Mouse (Mus musculus) MEL (cell line): ENCODE results near the gene Cacna1s. TPM values are rescaled to one million over a fixed set of nuclear protein-coding genes. Genes with fewer than 3 reads are reported as not detected.

ENCODE experiments used
- DNase-seq: peaks from one replicate; pipeline ENCODE4 v3.0.0; 2011; ENCODE audit warnings: low read depth, low spot score
- H3K27ac ChIP-seq: 2 replicates; pipeline ENCODE4 v1.5.1; 2012; ENCODE audit warnings: low read depth, mild to moderate bottlenecking, control low read depth, low read length, moderate library complexity; ENCODE audit not compliant: control insufficient read depth
- H3K27me3 ChIP-seq, 2 experiments: fragments of 150-350 bp in 1 of 2; sonication (generic) in 1 of 2; 2 replicates each; pipeline ENCODE4 v1.6.1; 2012; ENCODE audit warnings: low read length in 2 of 2, mild to moderate bottlenecking in 2 of 2, improper control_type of control experiment in 1 of 2, moderate library complexity in 1 of 2; ENCODE audit not compliant: insufficient read depth in 2 of 2, control insufficient read depth in 1 of 2
- H3K36me3 ChIP-seq, 2 experiments: 2 replicates each; pipeline ENCODE4 v1.6.1; 2012 to 2014; ENCODE audit warnings: low read length in 2 of 2, improper control_type of control experiment in 1 of 2, inconsistent platforms in 1 of 2, mild to moderate bottlenecking in 1 of 2; ENCODE audit not compliant: insufficient read depth in 2 of 2, control insufficient read depth in 1 of 2
- H3K4me1 ChIP-seq, 2 experiments: fragments of 150-350 bp in 1 of 2; sonication (generic) in 1 of 2; 2 replicates each; pipeline ENCODE4 v1.6.1; 2012; ENCODE audit warnings: low read length in 2 of 2, improper control_type of control experiment in 1 of 2, mild to moderate bottlenecking in 1 of 2; ENCODE audit not compliant: insufficient read depth in 2 of 2, control insufficient read depth in 1 of 2
- H3K4me3 ChIP-seq, 2 experiments: fragments of 150-350 bp in 1 of 2; sonication (generic) in 1 of 2; 2 replicates each; pipeline ENCODE4 v1.5.1; 2012; ENCODE audit warnings: low read depth in 2 of 2, low read length in 2 of 2, mild to moderate bottlenecking in 2 of 2, moderate library complexity in 2 of 2, control low read depth in 1 of 2, improper control_type of control experiment in 1 of 2; ENCODE audit not compliant: control insufficient read depth in 1 of 2, insufficient read depth in 1 of 2
- H3K79me2 ChIP-seq: 2 replicates; pipeline ENCODE4 v1.6.1; 2012; ENCODE audit warnings: mild to moderate bottlenecking, low read length, moderate library complexity; ENCODE audit not compliant: control insufficient read depth, poor library complexity, insufficient read depth
- H3K9ac ChIP-seq: 2 replicates; pipeline ENCODE4 v1.6.1; 2012; ENCODE audit warnings: low read depth, mild to moderate bottlenecking, control low read depth, low read length, moderate library complexity; ENCODE audit not compliant: control insufficient read depth, poor library complexity, severe bottlenecking
- H3K9me3 ChIP-seq: fragments of 150-350 bp; sonication (generic); replicated peaks from 2 replicates; pipeline ENCODE4 v1.6.1; 2012; ENCODE audit warnings: mild to moderate bottlenecking, low read length, improper control_type of control experiment, moderate library complexity; ENCODE audit not compliant: insufficient read depth
- CHD2 ChIP-seq: IDR thresholded peaks from 2 replicates; pipeline ENCODE4 v1.6.1; 2011; ENCODE audit warnings: low read length, improper control_type of control experiment
- EP300 ChIP-seq, 2 experiments: IDR thresholded peaks; 2 replicates each; pipeline ENCODE4 v1.6.1; 2011; ENCODE audit warnings: improper control_type of control experiment in 2 of 2, low read length in 2 of 2, low read depth in 1 of 2, mild to moderate bottlenecking in 1 of 2
- ETS1 ChIP-seq: IDR thresholded peaks from 2 replicates; pipeline ENCODE4 v1.6.1; 2012; ENCODE audit warnings: low read depth, mild to moderate bottlenecking, inconsistent platforms, low read length, improper control_type of control experiment, moderate library complexity
- GATA1 ChIP-seq: IDR thresholded peaks from 2 replicates; pipeline ENCODE4 v1.6.1; 2011; ENCODE audit warnings: low read depth, low read length, improper control_type of control experiment
- KAT2A ChIP-seq: conservative IDR thresholded peaks from 2 replicates; pipeline ENCODE4 v1.6.1; 2012; ENCODE audit warnings: low read depth, low read length, improper control_type of control experiment, inconsistent platforms
- MAX ChIP-seq: IDR thresholded peaks from 2 replicates; pipeline ENCODE4 v1.6.1; 2011; ENCODE audit warnings: low read length, improper control_type of control experiment
- MAZ ChIP-seq: IDR thresholded peaks from 2 replicates; pipeline ENCODE4 v1.6.1; 2012; ENCODE audit warnings: low read depth, mild to moderate bottlenecking, inconsistent platforms, low read length, improper control_type of control experiment
- MYB ChIP-seq: IDR thresholded peaks from 2 replicates; pipeline ENCODE4 v1.6.1; 2011; ENCODE audit warnings: mild to moderate bottlenecking, low read depth, low read length, improper control_type of control experiment
- NELFE ChIP-seq: IDR thresholded peaks from 2 replicates; pipeline ENCODE4 v1.6.1; 2011; ENCODE audit warnings: low read depth, low read length, improper control_type of control experiment
- NRF1 ChIP-seq: IDR thresholded peaks from 2 replicates; pipeline ENCODE4 v1.6.1; 2014; ENCODE audit warnings: low read depth, mild to moderate bottlenecking, inconsistent platforms, low read length, improper control_type of control experiment, moderate library complexity; ENCODE audit not compliant: poor library complexity, insufficient read depth, severe bottlenecking
- POLR2AphosphoS2 ChIP-seq: IDR thresholded peaks from 2 replicates; pipeline ENCODE4 v1.6.1; 2011; ENCODE audit warnings: low read length, improper control_type of control experiment
- RAD21 ChIP-seq: IDR thresholded peaks from 2 replicates; pipeline ENCODE4 v1.6.1; 2011; ENCODE audit warnings: mild to moderate bottlenecking, low read depth, low read length, improper control_type of control experiment
- RCOR1 ChIP-seq: IDR thresholded peaks from 2 replicates; pipeline ENCODE4 v1.6.1; 2012; ENCODE audit warnings: low read depth, mild to moderate bottlenecking, inconsistent platforms, low read length, improper control_type of control experiment
- SMC3 ChIP-seq: IDR thresholded peaks from 2 replicates; pipeline ENCODE4 v1.6.1; 2011; ENCODE audit warnings: low read depth, low read length, improper control_type of control experiment
- TAL1 ChIP-seq: IDR thresholded peaks from 2 replicates; pipeline ENCODE4 v1.6.1; 2012; ENCODE audit warnings: mild to moderate bottlenecking, inconsistent platforms, low read length, moderate library complexity, mixed read lengths
- TBP ChIP-seq: IDR thresholded peaks from 2 replicates; pipeline ENCODE4 v1.8.0; 2011; ENCODE audit warnings: low read depth, low read length, improper control_type of control experiment
- TCF12 ChIP-seq: IDR thresholded peaks from 2 replicates; pipeline ENCODE4 v1.6.1; 2014; ENCODE audit warnings: low read depth, mild to moderate bottlenecking, inconsistent platforms, low read length, improper control_type of control experiment, moderate library complexity
- ZC3H11A ChIP-seq: IDR thresholded peaks from 2 replicates; pipeline ENCODE4 v1.6.1; 2012; ENCODE audit warnings: low read depth, mild to moderate bottlenecking, inconsistent platforms, low read length, improper control_type of control experiment
- ZMIZ1 ChIP-seq: IDR thresholded peaks from 2 replicates; pipeline ENCODE4 v1.6.1; 2012; ENCODE audit warnings: low read depth, mild to moderate bottlenecking, inconsistent platforms, low read length, improper control_type of control experiment, moderate library complexity
- polyA plus RNA-seq, 2 experiments: library from polyadenylated mRNA; stranded (reverse) in 1 of 2; unstranded in 1 of 2; fragments of >175 nt in 1 of 2; fragments of >200 nt in 1 of 2; gene quantifications; 2 replicates each; pipeline versions ENCODE4 v1.2.1 to v1.2.4; 2012; ENCODE audit warnings: low replicate concordance in 2 of 2, low read depth in 1 of 2; ENCODE audit not compliant: insufficient read length in 2 of 2, insufficient read depth in 1 of 2, missing spikeins in 1 of 2
- total RNA-seq: library from RNA; depleted of rRNA; stranded (reverse); fragments of 300-350 nt; gene quantifications from 2 replicates; pipeline ENCODE4 v1.2.3, GENCODE M21; 2012

The Cacna1s gene
- total and polyA plus RNA-seq, 3 experiments = not detected

DNA sequence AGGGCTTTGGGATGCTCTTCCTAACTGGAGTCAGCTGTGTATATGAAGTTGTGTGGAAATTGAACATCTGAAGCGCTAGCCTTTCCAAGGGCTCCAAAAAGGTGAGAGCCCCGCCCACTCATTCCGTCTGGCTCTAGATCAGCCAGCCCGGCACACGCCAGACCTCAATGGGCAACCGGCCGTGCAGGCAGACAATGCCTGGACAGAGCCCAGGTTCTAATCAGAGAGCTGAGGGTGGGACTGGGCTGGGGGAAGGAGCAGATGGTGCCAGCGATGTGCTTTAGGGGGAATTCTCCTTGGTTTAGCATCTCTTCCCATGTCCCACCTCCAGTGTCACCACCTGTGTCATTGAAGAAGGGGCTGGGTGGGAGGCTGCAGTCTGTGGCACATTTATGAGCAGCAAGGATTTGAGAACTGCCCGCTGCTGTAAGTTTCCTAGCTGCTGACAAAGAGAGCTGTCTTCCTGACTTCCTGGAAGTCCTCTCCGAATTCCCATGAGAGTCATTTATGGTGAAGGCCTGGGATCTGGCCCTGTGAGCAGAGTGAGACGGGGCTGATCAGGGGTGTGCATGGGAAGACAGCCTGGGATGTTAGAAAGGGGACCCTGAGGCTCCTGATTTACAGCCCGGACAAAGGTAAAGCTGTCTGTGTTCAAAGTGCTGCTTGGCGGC, 81.2 kb downstream of the Cacna1s start:
- peaks cover 0 to 43% of the 10 kb centered on the region in 2 experiments; a peak in 3 of 4 replicates for H3K36me3 ChIP-seq
- TF ChIP-seq TCF12 (no peak), ZC3H11A (no peak), NELFE (no peak), NRF1 (no peak), MYB (no peak), MAX (no peak), KAT2A (no peak)
- DNase-seq = no peak
- no peaks in the 10 kb centered on the region for H3K27me3 ChIP-seq
- H3K79me2 ChIP-seq = peaks cover 21% of the 10 kb centered on the region
- peak overlapping the region; percentile 90 for H3K27ac ChIP-seq
- no peaks in the 10 kb centered on the region for H3K9me3 ChIP-seq
- H3K4me3 ChIP-seq = no peak overlapping the region
- H3K4me1 ChIP-seq = peaks cover 42 to 73% of the 10 kb centered on the region in 2 experiments
- H3K9ac ChIP-seq = peak overlapping the region; percentile 46

DNA sequence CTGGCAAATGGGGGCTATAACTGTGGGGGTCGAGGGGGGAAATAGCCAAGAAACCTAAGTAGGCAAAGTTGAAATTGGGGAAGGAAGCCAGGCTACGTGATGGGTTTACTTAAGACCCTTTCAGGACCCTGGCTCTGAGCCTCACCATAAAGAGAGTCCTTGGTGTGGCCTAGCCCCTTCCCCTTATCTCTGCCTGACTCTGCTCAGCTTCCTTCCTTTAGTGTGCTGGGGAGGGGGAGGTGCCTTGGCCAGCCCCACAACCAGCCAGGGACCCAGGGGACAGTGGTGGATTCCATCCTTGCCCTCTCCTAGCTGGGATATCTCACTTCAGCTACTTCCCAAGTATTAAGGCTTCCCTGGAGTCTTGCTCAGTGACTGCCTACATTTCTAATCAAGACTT, 82.0 kb downstream of the Cacna1s start:
- Histone ChIP-seq H3K4me3 (peak overlapping the region; percentile 5 to 35; a peak in 3 of 4 replicates), H3K27ac (peak overlapping the region; percentile 90), H3K9me3 (no peaks in the 10 kb centered on the region), H3K79me2 (peaks cover 21% of the 10 kb centered on the region), H3K9ac (peak overlapping the region; percentile 46), H3K4me1 (peaks cover 41 to 72% of the 10 kb centered on the region in 2 experiments), H3K27me3 (no peaks in the 10 kb centered on the region), H3K36me3 (peaks cover 0 to 42% of the 10 kb centered on the region in 2 experiments; a peak in 3 of 4 replicates)
- TF ChIP-seq SMC3 (no peak), TCF12 (peak; percentile 64), MAX (0 out of 2 replicates have a peak, but pooled peaks have one; percentile 20), ZMIZ1 (no peak), MAZ (no peak; the same call in 1 of the 2 replicates), ETS1 (peak; percentile 41; the same call in 1 of the 2 replicates), GATA1 (peak; percentile 48; the same call in 1 of the 2 replicates), RCOR1 (0 out of 2 replicates have a peak, but pooled peaks have one; percentile 43), NELFE (peak; percentile 27), CHD2 (no peak; the same call in 1 of the 2 replicates), TAL1 (0 out of 2 replicates have a peak, but pooled peaks have one; percentile 16), POLR2AphosphoS2 (no peak), TBP (0 out of 2 replicates have a peak, but pooled peaks have one; percentile 7), RAD21 (no peak), EP300 (IDR thresholded peaks at IDR 0.05; ENCODE audit: low read depth in 1 of 2, low read length in 2 of 2) (peak; percentile 57 to 62; a peak in 3 of 4 replicates)
- DNase-seq = peak; percentile 59
